Mouse (Mus musculus) lung, adult 2 months (tissue): ENCODE measurements around the gene Kcnq5.

Source experiments
- CTCF ChIP-seq: fragments of 200-500 bp; IDR thresholded peaks from 2 replicates; pipeline ENCODE4 v1.5.1; 2011; ENCODE audit warnings: mild to moderate bottlenecking, low read length, control low read depth; ENCODE audit not compliant: insufficient read depth
- POLR2A ChIP-seq: fragments of 200-500 bp; IDR thresholded peaks from 2 replicates; pipeline ENCODE4 v1.6.1; 2011; ENCODE audit warnings: low read depth, mild to moderate bottlenecking, control low read depth, low read length, borderline replicate concordance; ENCODE audit errors: extremely low read depth

DNA sequence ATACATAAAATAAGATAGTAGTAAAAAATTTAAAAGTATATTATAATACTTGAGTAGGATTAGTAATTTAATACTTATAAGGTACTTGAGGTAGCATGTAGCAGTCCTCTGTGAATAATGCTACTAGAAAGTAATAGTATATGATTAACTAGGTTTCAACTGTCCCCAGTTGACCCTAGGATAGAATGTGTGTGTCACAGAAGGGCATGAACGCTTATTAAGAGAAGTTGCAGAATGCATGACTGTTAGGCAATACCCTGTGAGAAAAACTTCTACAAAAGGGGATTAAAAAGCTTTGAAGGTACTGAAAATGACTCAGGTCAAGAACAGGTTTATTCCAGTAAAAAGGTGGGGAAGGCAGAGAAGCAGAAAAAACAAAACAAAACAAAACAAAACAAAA, 430.9 kb downstream of the Kcnq5 start:
- TF ChIP-seq POLR2A (no peak), CTCF (no peak)
